Mouse (Mus musculus): Measurements from ENCODE around the gene Siglecg. TPM values are rescaled to one million over a fixed set of nuclear protein-coding genes. Genes with fewer than 3 reads are reported as not detected.
A peak's percentile ranks its signal among the peaks of the same experiment; 100 is the strongest.

Gene Siglecg
- polyA plus RNA-seq, 1 experiment, result 11.8 TPM

GRCm38 (mm10) chr7:43465344-43466098, 57.5 kb downstream of the Siglecg start:
- under 1% methylated on average over 33 of the region's 33 CpGs for WGBS
- Histone ChIP-seq H3K4me3 (ENCODE audit: low read depth, low read length) (peak overlapping the region; percentile 68), H3K36me3 (ENCODE audit: control insufficient read depth, insufficient read depth, low read length) (no peaks in the 10 kb centered on the region), H3K27me3 (ENCODE audit: control insufficient read depth, insufficient read depth, low read length) (no peaks in the 10 kb centered on the region), H3K4me1 (ENCODE audit: control insufficient read depth, insufficient read depth, insufficient read length, low read length) (peaks cover 6% of the 10 kb centered on the region; the same call in 1 of the 2 replicates), H3K27ac (ENCODE audit: insufficient read depth, low read depth, low read length) (peak overlapping the region; percentile 14; the same call in 1 of the 2 replicates)
- no peak for TF ChIP-seq POLR2A (IDR thresholded peaks at IDR 0.05; ENCODE audit: low read depth, low read length)

DNA sequence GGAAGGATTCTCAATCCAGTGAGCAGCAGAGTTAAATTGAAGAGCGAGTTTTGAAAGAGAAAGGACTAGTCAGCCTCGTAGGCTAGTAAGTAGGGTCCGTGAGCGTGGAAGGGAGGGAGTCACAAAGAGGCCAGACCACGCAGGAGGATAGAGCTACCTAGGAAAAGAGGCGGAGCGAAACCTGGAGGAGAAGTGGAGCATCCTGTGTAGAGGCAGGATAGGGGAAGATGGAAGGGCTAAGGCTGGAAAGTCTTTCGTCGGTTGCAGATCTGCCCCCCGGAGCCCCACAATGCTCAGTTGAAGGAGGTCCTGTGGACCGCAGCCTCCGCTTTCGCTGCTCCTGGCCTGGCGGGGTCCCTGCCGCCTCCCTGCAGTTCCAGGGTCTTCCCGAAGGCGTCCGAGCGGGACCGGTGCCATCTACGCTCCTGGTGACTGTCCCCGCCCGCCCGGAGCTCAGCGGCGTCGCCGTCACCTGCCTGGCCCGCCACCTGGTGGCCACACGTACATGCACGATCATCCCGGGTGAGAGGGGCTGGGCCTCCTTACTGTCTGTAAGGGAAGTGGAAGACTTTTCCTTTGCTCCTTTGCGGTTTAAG, 58.2 kb downstream of the Siglecg start:
- TF ChIP-seq POLR2A (IDR thresholded peaks at IDR 0.05; ENCODE audit: low read depth, low read length) (no peak), CTCF (IDR thresholded peaks at IDR 0.05; ENCODE audit: extremely low read depth, insufficient read length, insufficient replicate concordance, low read depth, low read length) (peak; percentile 90)
- no peaks in the 10 kb centered on the region for H3K27me3 ChIP-seq (ENCODE audit: control insufficient read depth, insufficient read depth, low read length)
- H3K36me3 ChIP-seq (ENCODE audit: control insufficient read depth, insufficient read depth, low read length), result no peaks in the 10 kb centered on the region
- H3K27ac ChIP-seq (ENCODE audit: insufficient read depth, low read depth, low read length), result peak overlapping the region; percentile 6; the same call in 1 of the 2 replicates
- under 1% methylated on average over 33 of the region's 33 CpGs for WGBS
- peak overlapping the region; percentile 68 for H3K4me3 ChIP-seq (ENCODE audit: low read depth, low read length)
- peaks cover 6% of the 10 kb centered on the region; the same call in 1 of the 2 replicates for H3K4me1 ChIP-seq (ENCODE audit: control insufficient read depth, insufficient read depth, insufficient read length, low read length)

Other genes with a start within 250 kb of the Siglecg start
- gene Zfp715, start 94.9 kb upstream of the Siglecg start, polyA plus RNA-seq (2012; rRNA removed), result 0.58 and 0.86 TPM in 2 replicates
- gene Siglecf, start 56.9 kb upstream of the Siglecg start, polyA plus RNA-seq (2012; rRNA removed), result 5.6 and 5.9 TPM in 2 replicates
- not detected in 2 replicates for gene Lim2, start 19.5 kb downstream of the Siglecg start, polyA plus RNA-seq (2012; rRNA removed)
- gene Nkg7, start 28.9 kb downstream of the Siglecg start, polyA plus RNA-seq (2012; rRNA removed), result 28.1 and 31.3 TPM in 2 replicates
- gene Cldnd2, start 32.6 kb downstream of the Siglecg start, polyA plus RNA-seq (2012; rRNA removed), result not detected in 2 replicates
- gene Etfb, start 35.9 kb downstream of the Siglecg start, polyA plus RNA-seq (2012; rRNA removed), result 45.1 and 66.8 TPM in 2 replicates
- 0.29 TPM in 1 of 2 replicates, not detected in the other for gene Gm45233, start 35.9 kb downstream of the Siglecg start, polyA plus RNA-seq (2012; rRNA removed)
- 1.0 and 4.3 TPM in 2 replicates for gene Vsig10l, start 54.9 kb downstream of the Siglecg start, polyA plus RNA-seq (2012; rRNA removed)
- gene Iglon5, start 81.9 kb downstream of the Siglecg start, polyA plus RNA-seq (2012; rRNA removed), result 1.4 and 1.5 TPM in 2 replicates
- gene 4931406B18Rik, start 97.7 kb downstream of the Siglecg start, polyA plus RNA-seq (2012; rRNA removed), result not detected in 2 replicates
- 3.0 and 4.7 TPM in 2 replicates for gene Cd33, start 136.2 kb downstream of the Siglecg start, polyA plus RNA-seq (2012; rRNA removed)
- gene Zfp658, start 154.1 kb downstream of the Siglecg start, polyA plus RNA-seq (2012; rRNA removed), result 0.28 and 0.36 TPM in 2 replicates
- gene Zfp719, start 171.4 kb downstream of the Siglecg start, polyA plus RNA-seq (2012; rRNA removed), result 0.63 and 0.91 TPM in 2 replicates
- gene Zfp819, start 199.0 kb downstream of the Siglecg start, polyA plus RNA-seq (2012; rRNA removed), result 0.05 TPM in 1 of 2 replicates, not detected in the other
- gene Ceacam18, start 226.5 kb downstream of the Siglecg start, polyA plus RNA-seq (2012; rRNA removed), result 42.7 and 57.8 TPM in 2 replicates